Mouse (Mus musculus): ENCODE measurements around the gene Vat1l.

- TF ChIP-seq CTCF (IDR thresholded peaks at IDR 0.05; ENCODE audit: borderline replicate concordance, insufficient read depth, low read depth, low read length) = no peak
- no peak for TF ChIP-seq POLR2A (IDR thresholded peaks at IDR 0.05; ENCODE audit: borderline replicate concordance, insufficient read depth, low read length)
Observed at GRCm38 (mm10) chr8:114158586-114158985, 46.8 kb upstream of the Vat1l start.
